Mouse (Mus musculus) embryonic facial prominence, embryonic 15.5 days (tissue): ENCODE data around the gene Spint3. TPM values are rescaled to one million over a fixed set of nuclear protein-coding genes. Genes with fewer than 3 reads are reported as not detected.
"Not testable (repeated sequence)": the region's sequence is repeated elsewhere in the genome, so short reads cannot be mapped to it uniquely, and the experiment has no call there.

Experiments
- ATAC-seq: fragments of 200-750 bp; cut with Nextera tagmentation; 2 replicates; pipeline ENCODE4 v1.8.0; 2017; ENCODE audit warnings: low read depth, moderate TSS enrichment; ENCODE audit not compliant: insufficient number of reproducible peaks, low FRiP score, low TSS enrichment
- H3K27ac ChIP-seq: fragments of 300-500 bp; sonication (generic); replicated peaks from 2 replicates; pipeline ENCODE4 v1.5.1; 2015; ENCODE audit warnings: mild to moderate bottlenecking, inconsistent platforms
- H3K27me3 ChIP-seq: fragments of 300-500 bp; sonication (generic); 2 replicates; pipeline ENCODE4 v1.6.1; 2015; ENCODE audit warnings: inconsistent platforms
- H3K36me3 ChIP-seq: fragments of 300-500 bp; sonication (generic); 2 replicates; pipeline ENCODE4 v1.6.1; 2015; ENCODE audit warnings: mild to moderate bottlenecking, inconsistent platforms
- H3K4me1 ChIP-seq: fragments of 300-500 bp; sonication (generic); 2 replicates; pipeline ENCODE4 v1.6.1; 2015; ENCODE audit warnings: inconsistent platforms
- H3K4me2 ChIP-seq: fragments of 300-500 bp; sonication (generic); replicated peaks from 2 replicates; pipeline ENCODE4 v1.6.1; 2015; ENCODE audit warnings: mild to moderate bottlenecking, inconsistent platforms
- H3K4me3 ChIP-seq: fragments of 300-500 bp; sonication (generic); replicated peaks from 2 replicates; pipeline ENCODE4 v1.5.1; 2015; ENCODE audit warnings: mild to moderate bottlenecking, inconsistent platforms
- H3K9ac ChIP-seq: fragments of 300-500 bp; sonication (generic); 2 replicates; pipeline ENCODE4 v1.6.1; 2015; ENCODE audit warnings: inconsistent platforms
- H3K9me3 ChIP-seq: fragments of 300-500 bp; sonication (generic); replicated peaks from 2 replicates; pipeline ENCODE4 v1.6.1; 2016; ENCODE audit warnings: inconsistent platforms
- WGBS: fragments of 180-500 bp; shearing (Covaris S2); methylation state at CpG from one replicate; pipeline ENCODE4 v1.1.7; 2015; 5-methylcytosine and 5-hydroxymethylcytosine counted together
- polyA plus RNA-seq: library from polyadenylated mRNA; unstranded; fragments of >200 nt; fragmentation: Nextera tagmentation; extraction: Ambion mirVana; gene quantifications from 2 replicates; pipeline ENCODE4 v1.2.1, GENCODE M21; 2015

The Spint3 gene
- not detected in 2 replicates for polyA plus RNA-seq

DNA sequence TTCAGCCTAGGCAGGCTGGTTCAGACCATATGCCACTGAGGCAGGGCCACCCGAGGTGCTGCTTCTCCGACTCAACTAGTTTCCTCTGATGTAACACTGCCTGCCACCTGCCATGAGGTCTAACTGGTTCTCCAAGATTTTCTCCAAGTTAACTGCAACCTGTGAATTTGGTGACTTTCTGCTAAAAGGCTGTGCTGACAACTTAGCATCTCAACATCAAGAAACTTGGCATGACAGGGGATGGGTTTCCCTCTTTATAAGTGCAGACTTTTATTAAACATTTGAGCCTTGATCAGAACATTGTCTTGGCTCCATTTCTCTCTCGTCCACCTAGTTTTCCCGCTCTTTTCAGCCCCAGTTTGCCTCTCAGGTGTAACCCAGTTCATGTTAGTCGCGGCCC, at the start of gene Spint3:
TSS of gene Spint3 (minus strand) at position 101 of the 400 bp plus-strand sequence.
- H3K36me3 ChIP-seq, H3K4me2 ChIP-seq, ATAC-seq, H3K4me1 ChIP-seq, H3K27ac ChIP-seq, H3K4me3 ChIP-seq, H3K9me3 ChIP-seq, H3K9ac ChIP-seq, H3K27me3 ChIP-seq: not testable (repeated sequence)
- WGBS = 84% methylated on average over 6 of the region's 6 CpGs

DNA sequence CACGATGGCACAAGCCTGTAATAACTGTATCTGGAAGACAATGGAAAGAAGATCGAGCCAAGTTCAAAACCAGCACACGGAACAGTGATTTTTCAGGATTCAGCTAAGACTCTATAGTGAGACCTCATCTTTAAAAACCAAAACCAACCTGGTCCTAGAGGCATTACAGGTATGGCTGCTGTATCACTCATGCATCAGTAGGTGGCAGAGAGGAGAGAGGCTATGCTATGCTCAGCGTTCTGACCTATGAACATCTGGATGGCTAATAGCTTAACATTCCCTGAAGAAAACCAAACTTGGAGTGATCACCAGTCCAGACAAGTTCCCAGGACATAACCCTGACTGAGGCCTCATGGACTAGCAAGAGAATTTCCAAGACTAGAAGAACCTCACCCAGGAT, 48.5 kb upstream of the Spint3 start:
- Histone ChIP-seq H3K27ac (no peak overlapping the region), H3K4me3 (no peak overlapping the region), H3K36me3 (no peaks in the 10 kb centered on the region), H3K4me1 (no peaks in the 10 kb centered on the region), H3K27me3 (no peaks in the 10 kb centered on the region), H3K9me3 (no peaks in the 10 kb centered on the region), H3K9ac (no peak overlapping the region), H3K4me2 (no peak overlapping the region)
- 78% methylated on average over 4 of the region's 4 CpGs for WGBS
- no peak for ATAC-seq

DNA sequence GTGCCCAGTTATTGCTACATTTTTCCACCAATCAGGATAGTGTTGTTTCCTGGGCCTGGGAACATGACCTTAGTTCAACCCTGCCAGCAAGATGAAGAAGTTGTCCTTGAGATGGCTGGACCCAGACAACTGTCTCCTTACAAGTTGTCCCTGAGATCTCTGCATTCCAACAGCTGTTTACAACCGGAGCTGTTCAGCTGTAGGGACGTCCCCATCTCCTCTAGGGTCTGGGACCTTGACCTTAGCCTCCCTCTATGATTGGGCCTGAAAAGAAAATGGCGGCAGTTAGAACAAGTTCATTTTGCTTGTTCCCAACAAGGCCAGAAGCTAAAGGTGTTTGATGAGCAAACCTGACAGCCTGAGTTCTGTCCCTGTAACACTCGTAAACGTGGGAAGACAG, 45.8 kb upstream of the Spint3 start:
- Histone ChIP-seq H3K4me2 (no peak overlapping the region), H3K27ac (no peak overlapping the region), H3K36me3 (no peaks in the 10 kb centered on the region), H3K27me3 (no peaks in the 10 kb centered on the region), H3K4me1 (no peaks in the 10 kb centered on the region), H3K4me3 (no peak overlapping the region), H3K9me3 (no peaks in the 10 kb centered on the region), H3K9ac (no peak overlapping the region)
- WGBS = 66% methylated on average over 5 of the region's 5 CpGs
- ATAC-seq = no peak

DNA sequence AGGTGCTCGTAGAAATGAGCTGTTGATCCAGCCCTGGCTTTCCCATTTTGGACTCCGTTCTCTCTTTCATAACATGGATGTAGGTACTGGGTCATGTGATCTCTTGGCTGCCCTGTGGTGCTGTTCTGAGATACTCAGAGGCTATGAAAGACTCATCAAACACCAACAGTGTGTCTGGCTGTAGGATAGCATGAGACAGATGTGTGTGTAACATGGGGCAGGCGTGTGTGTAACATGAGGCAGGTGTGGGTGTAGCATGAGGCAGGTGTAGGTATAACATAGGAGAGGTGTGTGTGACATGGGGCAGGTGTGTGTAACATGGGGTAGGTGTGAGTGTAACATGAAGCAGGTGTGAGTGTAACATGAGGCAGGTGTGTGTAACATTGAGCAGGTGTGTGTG, 42.1 kb upstream of the Spint3 start:
- no peaks in the 10 kb centered on the region for H3K4me1 ChIP-seq
- H3K4me3 ChIP-seq = no peak overlapping the region
- H3K4me2 ChIP-seq = no peak overlapping the region
- no peaks in the 10 kb centered on the region for H3K9me3 ChIP-seq
- H3K27ac ChIP-seq = no peak overlapping the region
- no peak for ATAC-seq
- WGBS = 87% methylated on average over 3 of the region's 3 CpGs
- H3K36me3 ChIP-seq = no peaks in the 10 kb centered on the region
- H3K9ac ChIP-seq = no peak overlapping the region
- no peaks in the 10 kb centered on the region for H3K27me3 ChIP-seq

DNA sequence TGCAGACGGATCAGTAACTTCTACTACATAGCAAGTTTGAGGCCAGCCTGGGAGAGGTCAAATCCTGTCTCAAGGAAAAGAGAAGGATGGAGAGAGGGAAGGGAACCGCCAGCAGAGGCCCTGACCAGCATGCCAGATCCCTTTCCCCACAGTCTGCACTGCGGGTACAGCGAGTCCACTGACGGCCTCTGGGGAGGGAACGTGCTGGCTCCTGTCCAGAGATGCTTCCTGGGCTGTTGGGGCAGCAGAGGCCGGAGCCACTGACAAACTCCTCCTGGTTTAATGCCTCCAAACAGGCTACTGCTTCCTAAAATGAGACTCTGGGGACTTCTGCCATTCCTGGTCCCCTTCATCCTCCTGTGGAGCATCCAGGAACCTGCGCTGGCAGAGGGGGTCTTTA, 40.2 kb upstream of the Spint3 start, which contains the start of the genes Wfdc6b and Wfdc8:
TSS of gene Wfdc6b (plus strand) at position 52 of the 400 bp plus-strand sequence.
TSS of gene Wfdc8 (minus strand) at position 156 of the 400 bp plus-strand sequence.
- WGBS = 48% methylated on average over 8 of the region's 8 CpGs

DNA sequence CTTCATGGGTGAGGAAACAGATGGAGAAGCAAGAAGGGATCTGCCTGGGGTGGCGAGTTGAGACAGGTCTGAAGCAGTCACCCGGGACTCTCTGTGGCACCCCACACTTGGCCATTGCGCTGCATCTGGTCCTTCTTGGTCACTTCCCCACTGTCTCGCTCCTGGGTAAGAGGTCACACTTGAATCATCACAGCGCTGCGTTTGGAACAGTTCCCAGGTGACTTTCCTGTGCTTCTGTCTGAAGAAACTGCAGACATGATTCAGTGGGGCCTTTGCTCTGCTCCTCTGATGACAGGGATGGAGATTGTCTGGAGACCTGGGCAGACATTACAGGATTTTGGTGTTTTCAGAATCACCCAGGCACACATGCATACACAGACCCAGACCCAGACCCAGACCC, 35.5 kb upstream of the Spint3 start:
- Histone ChIP-seq H3K27ac (no peak overlapping the region), H3K4me3 (no peak overlapping the region), H3K4me2 (no peak overlapping the region), H3K27me3 (no peaks in the 10 kb centered on the region), H3K36me3 (no peaks in the 10 kb centered on the region), H3K9ac (no peak overlapping the region), H3K4me1 (no peaks in the 10 kb centered on the region), H3K9me3 (no peaks in the 10 kb centered on the region)
- ATAC-seq = no peak
- 67% methylated on average over 6 of the region's 6 CpGs for WGBS

More for the DNA sequence above, 40.2 kb upstream of the Spint3 start, which contains the start of the genes Wfdc6b and Wfdc8:
- H3K9ac ChIP-seq, H3K9me3 ChIP-seq, ATAC-seq, H3K27ac ChIP-seq, H3K36me3 ChIP-seq, H3K4me3 ChIP-seq, H3K4me1 ChIP-seq, H3K27me3 ChIP-seq, H3K4me2 ChIP-seq: not testable (repeated sequence)

DNA sequence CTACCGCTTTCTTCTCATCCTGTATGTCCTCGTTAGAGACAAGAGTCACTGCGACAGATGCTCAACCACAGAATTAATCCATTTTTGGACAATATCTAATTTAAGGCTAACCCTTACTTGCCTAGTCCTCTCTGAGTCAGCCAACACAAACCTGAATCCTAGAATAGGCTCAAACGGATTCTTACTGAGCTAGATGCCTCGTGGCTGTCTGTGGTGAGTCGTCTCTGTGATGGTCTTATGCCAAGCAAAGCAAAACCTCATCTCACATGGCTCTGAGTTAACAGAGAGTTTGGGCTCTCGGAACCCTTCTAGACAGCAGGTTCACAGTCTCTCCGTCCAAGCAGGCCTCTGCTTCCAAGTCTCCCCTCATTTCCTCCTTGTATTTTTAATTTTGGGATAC, 31.2 kb upstream of the Spint3 start:
- Histone ChIP-seq H3K27ac (no peak overlapping the region), H3K4me1 (no peaks in the 10 kb centered on the region), H3K27me3 (no peaks in the 10 kb centered on the region), H3K4me2 (no peak overlapping the region), H3K36me3 (no peaks in the 10 kb centered on the region), H3K9me3 (no peaks in the 10 kb centered on the region), H3K9ac (no peak overlapping the region), H3K4me3 (no peak overlapping the region)
- no peak for ATAC-seq
- 84% methylated on average over 8 of the region's 8 CpGs for WGBS

DNA sequence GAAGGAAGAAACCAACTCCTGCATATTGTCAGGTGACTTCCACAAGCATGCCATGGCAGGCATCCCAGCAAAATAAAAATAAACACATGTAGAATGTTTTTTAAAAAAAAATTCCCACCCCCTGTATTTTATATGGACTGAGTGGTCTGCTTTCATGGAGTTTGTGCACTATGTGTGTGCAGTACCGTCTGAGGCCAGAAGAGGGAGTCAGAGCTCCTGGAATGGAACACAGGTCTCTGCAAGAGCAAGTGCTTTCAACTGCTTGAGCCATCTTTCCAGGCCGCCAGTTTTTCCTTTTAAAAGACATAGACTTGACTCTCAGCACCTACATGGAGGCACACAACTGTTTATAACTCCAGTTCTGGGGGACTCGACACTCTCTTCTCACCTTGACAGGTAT, 30.2 kb upstream of the Spint3 start:
- H3K9ac ChIP-seq = no peak overlapping the region
- no peaks in the 10 kb centered on the region for H3K36me3 ChIP-seq
- no peak overlapping the region for H3K27ac ChIP-seq
- 89% methylated on average over 3 of the region's 3 CpGs for WGBS
- H3K27me3 ChIP-seq = no peaks in the 10 kb centered on the region
- no peaks in the 10 kb centered on the region for H3K4me1 ChIP-seq
- no peak overlapping the region for H3K4me3 ChIP-seq
- no peak for ATAC-seq
- H3K9me3 ChIP-seq = no peaks in the 10 kb centered on the region
- no peak overlapping the region for H3K4me2 ChIP-seq

DNA sequence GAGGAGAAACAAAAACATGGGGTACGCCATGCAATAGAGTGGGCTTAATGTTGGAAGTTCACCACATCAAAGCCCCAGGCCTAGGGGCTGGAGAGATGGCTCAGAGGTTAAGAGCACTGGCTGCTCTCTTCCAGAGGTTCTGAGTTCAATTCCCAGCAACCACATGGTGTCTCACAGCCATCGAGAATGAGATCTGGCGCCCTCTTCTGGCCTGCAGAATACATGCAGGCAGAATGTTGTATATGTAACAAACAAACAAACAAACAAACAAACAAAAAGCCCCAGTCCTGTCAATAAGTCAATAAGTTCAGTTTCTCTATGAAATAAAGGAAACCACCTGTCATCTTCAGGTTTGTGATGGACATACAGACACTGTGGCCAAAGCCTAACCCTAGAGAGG, 26.9 kb upstream of the Spint3 start:
- WGBS = 63% methylated on average over 3 of the region's 3 CpGs
- Histone ChIP-seq H3K9me3 (no peaks in the 10 kb centered on the region), H3K27me3 (no peaks in the 10 kb centered on the region), H3K36me3 (no peaks in the 10 kb centered on the region), H3K9ac (no peak overlapping the region), H3K27ac (no peak overlapping the region), H3K4me1 (no peaks in the 10 kb centered on the region), H3K4me2 (no peak overlapping the region), H3K4me3 (no peak overlapping the region)
- no peak for ATAC-seq

DNA sequence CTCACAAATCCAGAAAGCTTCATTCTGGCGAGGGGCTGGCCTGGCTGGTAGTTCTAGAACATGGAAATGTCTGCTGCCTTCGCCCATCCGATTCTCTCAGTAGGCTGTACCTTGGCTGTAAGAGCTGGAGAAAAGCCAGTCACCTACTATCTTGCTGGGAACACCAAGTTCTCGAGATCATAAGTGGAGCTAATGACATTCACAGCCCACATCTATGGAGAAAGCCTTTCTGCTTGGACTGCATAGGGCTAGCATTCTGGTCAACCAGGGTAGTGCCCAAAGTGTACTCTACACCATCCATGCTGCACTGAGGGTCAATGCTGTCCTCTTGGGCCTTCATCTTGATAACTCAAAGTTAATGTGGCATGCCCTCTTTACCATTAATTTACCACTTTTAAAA, 20.2 kb upstream of the Spint3 start, which contains the start of gene Eppin:
TSS of gene Eppin (minus strand) at position 101 of the 400 bp plus-strand sequence.
- no peaks in the 10 kb centered on the region for H3K4me1 ChIP-seq
- H3K4me3 ChIP-seq = no peak within 1 kb of the TSS
- no peaks in the 10 kb centered on the region for H3K9me3 ChIP-seq
- H3K9ac ChIP-seq = no peak within 1 kb of the TSS
- WGBS = 85% methylated on average over 4 of the region's 4 CpGs
- H3K4me2 ChIP-seq = no peak within 1 kb of the TSS
- H3K27ac ChIP-seq = no peak within 1 kb of the TSS
- no peaks in the 10 kb centered on the region for H3K36me3 ChIP-seq
- ATAC-seq = no peak
- no peaks in the 10 kb centered on the region for H3K27me3 ChIP-seq

DNA sequence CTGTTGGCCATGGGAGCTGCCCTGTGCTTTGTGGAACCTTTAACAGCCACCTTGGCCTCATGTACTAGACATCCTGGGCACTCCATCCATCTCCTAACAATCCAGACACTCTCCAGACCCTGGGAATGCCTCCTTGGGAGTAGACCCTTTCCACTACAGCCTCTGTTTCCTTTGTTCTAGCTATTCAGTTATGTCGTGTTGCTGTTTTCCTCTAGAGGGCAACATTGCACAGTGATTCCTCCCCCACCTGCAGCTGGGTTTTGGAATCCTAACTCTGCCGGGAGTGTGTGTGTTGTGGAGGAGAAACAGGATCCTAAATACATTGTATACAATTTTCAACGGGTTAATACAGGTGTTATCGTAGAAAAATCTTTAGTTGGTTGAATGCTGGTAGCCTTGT, 18.8 kb upstream of the Spint3 start:
- H3K27ac ChIP-seq = no peak overlapping the region
- H3K4me3 ChIP-seq = no peak overlapping the region
- WGBS = 5% methylated on average over 4 of the region's 4 CpGs
- no peak for ATAC-seq
- no peak overlapping the region for H3K9ac ChIP-seq
- no peaks in the 10 kb centered on the region for H3K4me1 ChIP-seq
- no peaks in the 10 kb centered on the region for H3K27me3 ChIP-seq
- H3K4me2 ChIP-seq = no peak overlapping the region
- no peaks in the 10 kb centered on the region for H3K36me3 ChIP-seq
- H3K9me3 ChIP-seq = no peaks in the 10 kb centered on the region

DNA sequence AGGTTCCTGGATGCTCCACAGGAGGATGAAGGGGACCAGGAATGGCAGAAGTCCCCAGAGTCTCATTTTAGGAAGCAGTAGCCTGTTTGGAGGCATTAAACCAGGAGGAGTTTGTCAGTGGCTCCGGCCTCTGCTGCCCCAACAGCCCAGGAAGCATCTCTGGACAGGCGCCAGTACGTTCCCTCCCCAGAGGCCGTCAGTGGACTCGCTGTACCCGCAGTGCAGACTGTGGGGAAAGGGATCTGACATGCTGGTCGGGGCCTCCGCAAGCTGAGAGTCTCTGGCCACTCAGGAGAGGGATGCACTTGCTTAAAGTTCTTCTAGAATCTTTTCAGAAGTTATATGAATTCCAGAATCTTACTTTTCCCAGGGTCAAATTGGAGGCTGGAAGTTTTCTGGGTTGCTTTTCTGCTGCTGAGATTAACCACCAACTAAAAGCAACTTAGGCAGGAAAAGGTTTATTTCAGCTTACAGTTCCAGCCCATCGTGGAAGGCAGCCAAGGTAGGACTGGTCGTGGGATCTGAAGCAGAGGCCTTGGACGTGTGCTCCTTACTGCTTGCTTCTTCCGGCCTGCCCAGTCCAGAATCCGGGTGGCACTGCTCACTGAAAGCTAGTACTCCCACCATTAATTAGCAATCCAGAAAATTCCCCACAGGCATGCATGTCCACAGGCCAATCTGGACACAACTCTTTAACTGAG, 11.9 kb upstream of the Spint3 start, which contains the start of gene Wfdc6a:
TSS of gene Wfdc6a (minus strand) at position 423 of the 701 bp plus-strand sequence.
- 54% methylated on average over 13 of the region's 13 CpGs for WGBS
- H3K9ac ChIP-seq, H3K27ac ChIP-seq, ATAC-seq, H3K27me3 ChIP-seq, H3K4me1 ChIP-seq, H3K36me3 ChIP-seq, H3K4me3 ChIP-seq, H3K4me2 ChIP-seq, H3K9me3 ChIP-seq: not testable (repeated sequence)
